Mouse (Mus musculus) gastrocnemius, adult 2 months (tissue): ENCODE data around the gene Crtc2. TPM values are rescaled to one million over a fixed set of nuclear protein-coding genes. Genes with fewer than 3 reads are reported as not detected.

Experiments
- DNase-seq: peaks from one replicate; pipeline ENCODE4 v3.0.0; 2022
- H3K27ac ChIP-seq: fragments of 200-600 bp; 2 replicates; pipeline ENCODE4 v1.8.1; 2022; ENCODE audit warnings: mild to moderate bottlenecking
- H3K4me3 ChIP-seq: fragments of 200-600 bp; 2 replicates; pipeline ENCODE4 v1.8.1; 2022; ENCODE audit warnings: mild to moderate bottlenecking, moderate library complexity
- CTCF ChIP-seq: fragments of 200-600 bp; IDR thresholded peaks from 2 replicates; pipeline ENCODE4 v1.8.1; 2022; ENCODE audit warnings: antibody characterized with exemption, mild to moderate bottlenecking, moderate library complexity
- intact Hi-C: fragments of 180-260 bp; cut with DNase I; formaldehyde crosslinking; loops from one replicate; pipeline ENCODE4 v1.15.1; 2025
- total RNA-seq, 2 experiments: library from RNA; stranded (reverse); gene quantifications; 2 replicates each; pipeline ENCODE4 v1.2.3; 2021

The Crtc2 gene
- total RNA-seq, 2 experiments from 2014 or later: 16.8 to 17.3 TPM

DNA sequence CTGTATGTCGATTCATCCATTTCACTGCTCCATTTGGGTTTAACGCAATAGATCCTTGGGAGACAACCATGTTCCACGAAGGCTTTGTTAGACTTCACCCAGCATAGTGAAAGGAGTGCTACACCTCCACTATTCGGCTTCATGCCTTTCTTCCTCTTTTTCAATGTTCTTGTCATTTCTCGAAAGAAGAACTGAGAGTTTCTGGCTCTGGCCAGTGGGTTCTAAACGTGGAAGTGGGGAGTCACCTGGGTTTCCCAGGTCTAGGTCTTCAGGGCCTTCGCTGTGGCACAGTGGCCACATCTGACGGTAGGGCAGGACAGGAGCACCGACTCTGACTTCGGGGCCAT lies 10.7 kb downstream of the Crtc2 start:
- Histone ChIP-seq H3K4me3 (peak overlapping the region; percentile 98), H3K27ac (peak overlapping the region; percentile 100)
- DNase-seq: no peak
- intact Hi-C loops: loop anchor here (5.0 to 10.0 kb wide), 2 partner anchors 50 to 108 kb away; partner anchors contain the start of genes Rab13 and Rps27
- TF ChIP-seq CTCF: no peak

DNA sequence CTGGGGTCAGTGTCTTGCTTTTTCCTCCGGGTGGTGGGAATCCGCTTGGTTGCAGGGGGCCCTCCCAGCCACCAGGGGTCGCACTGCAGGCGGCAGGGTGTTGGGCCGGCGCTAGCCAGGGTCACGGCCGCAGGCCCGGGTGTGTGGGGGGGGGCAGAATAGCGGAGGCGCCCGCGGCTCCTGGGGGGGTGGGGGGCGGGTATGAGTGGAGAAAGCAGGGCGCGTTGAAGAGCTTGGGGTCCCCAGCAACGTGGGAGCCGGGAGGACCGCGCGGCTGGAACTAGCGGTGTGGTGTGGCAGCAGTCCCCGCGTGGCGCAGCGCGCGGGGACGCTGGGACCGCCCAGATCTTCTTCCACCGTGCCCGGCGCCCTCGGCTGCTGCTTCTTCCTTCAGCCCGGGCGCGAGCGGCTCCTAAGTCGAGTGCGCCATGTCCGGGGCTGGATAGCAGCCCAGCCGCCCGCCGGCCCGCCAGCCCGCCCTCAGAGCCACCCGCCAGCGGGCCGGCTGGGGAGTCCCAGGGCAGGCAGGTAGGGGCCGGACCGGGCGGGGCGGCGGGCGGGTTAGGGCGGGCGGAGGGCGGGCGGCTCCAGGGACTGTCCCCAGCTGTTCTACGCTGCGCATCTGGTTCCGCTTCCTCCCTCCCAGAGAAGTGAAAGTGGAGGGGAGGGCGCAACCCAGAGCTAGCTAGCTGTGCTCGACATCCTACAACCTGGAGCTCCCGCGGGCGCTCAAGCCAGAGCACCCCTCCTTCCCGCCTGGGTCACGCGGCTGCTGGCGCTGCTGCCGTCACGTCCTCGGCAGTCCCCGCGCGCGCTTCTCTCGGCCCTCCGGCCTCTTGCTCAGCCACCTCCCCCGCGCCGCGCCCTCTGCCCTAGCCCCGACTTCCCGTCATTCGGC lies 11.3 kb downstream of the Crtc2 start, which contains the start of gene Dennd4b:
Gene Dennd4b (plus strand): TSS at position 152 of the 898 bp plus-strand sequence.
- TF ChIP-seq CTCF: no peak; the same call in none of the 2 replicates
- Histone ChIP-seq H3K27ac (peak within 1 kb of the TSS; percentile 100), H3K4me3 (peak within 1 kb of the TSS; percentile 98)
- intact Hi-C loops: loop anchor here (5.0 to 10.0 kb wide), 2 partner anchors 50 to 107 kb away; partner anchors contain the start of genes Rab13 and Rps27
- DNase-seq: peak; percentile 97

DNA sequence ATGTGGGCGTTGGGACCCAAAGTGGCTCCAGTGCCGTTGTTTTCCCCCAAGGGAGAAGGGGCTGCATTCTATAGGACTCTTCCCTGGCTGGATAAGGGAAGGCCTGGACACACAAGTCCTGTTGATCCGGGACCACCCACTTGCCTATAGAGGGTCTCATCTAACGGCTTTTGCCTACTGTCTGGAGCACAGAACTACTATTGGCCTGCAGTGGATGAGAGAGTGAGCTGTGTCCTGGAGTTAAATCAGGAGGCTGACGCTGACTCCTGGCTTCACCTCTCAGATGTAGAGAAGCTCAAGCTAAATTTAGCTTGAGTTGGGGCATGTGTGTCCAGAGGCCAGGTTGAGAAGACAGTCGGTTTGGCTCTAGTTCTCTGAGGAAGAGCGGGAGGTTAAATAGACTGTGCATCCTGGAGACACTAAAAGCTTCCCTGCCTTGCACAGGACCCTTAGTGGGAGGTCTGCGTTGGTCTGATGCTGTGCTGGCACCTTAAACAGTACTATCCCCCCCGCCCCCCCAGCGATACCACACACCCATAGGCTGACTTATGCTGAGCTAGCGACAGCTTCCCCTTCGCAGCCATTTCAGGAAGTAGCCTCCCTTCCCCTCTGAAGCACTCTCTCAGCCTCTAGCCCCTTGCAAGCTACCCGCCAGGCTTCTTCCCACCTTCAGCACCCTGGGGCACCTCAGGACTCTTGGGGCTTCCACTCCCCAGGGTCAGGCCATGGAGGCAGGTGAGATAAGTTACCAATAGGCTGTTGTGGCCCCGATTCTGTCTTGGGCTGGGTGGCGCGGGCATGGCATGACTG lies 12.2 kb downstream of the Crtc2 start:
- Histone ChIP-seq H3K4me3 (peak overlapping the region; percentile 98), H3K27ac (peak overlapping the region; percentile 100)
- intact Hi-C loops: loop anchor here (5.0 to 10.0 kb wide), 2 partner anchors 51 to 106 kb away; partner anchors contain the start of genes Rab13 and Rps27
- DNase-seq: peak; percentile 84
- no peak for TF ChIP-seq CTCF

DNA sequence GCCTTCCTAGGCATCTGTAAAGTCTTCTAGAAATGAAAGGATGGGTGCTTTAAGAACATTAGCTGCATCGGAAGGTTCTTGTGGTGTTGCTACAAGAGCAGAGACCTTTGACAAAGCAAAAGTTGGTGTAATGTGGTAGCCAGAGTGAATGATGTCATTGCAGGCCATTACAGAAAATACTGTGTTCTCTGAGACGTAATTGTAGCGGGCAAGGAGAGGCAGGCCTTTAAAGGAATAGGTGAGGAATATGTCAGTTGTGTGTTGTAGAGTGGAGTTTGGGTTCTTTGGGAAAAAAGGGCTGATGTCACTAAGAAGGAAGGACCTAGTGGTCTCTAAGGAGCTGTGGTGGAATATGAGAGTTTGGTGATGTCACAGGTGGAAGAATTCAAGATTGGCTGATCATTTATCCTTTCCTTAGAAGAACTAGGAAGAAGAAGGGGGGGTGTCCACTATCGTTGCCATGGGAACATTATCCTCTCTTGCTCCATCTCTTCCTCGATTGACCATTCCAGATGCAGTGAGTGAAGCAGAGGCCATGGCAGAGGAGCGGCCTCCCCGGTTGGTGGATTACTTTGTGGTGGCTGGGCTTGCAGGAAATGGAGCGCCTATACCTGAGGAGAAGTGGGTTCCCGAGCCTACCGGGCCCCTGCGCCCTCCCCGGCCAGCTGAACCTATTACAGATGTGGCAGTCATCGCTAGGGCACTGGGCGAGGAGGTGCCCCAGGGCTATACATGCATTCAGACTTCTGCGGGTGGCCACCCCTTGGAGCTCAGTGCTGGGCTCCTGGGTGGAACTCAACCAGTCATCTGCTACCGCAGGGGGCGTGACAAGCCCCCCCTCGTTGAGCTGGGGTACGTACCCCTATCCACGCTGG lies 13.2 kb downstream of the Crtc2 start:
- Histone ChIP-seq H3K4me3 (peak overlapping the region; percentile 98), H3K27ac (peak overlapping the region; percentile 100)
- TF ChIP-seq CTCF: no peak
- intact Hi-C loops: loop anchor here (5.0 to 10.0 kb wide), 2 partner anchors 52 to 105 kb away; partner anchors contain the start of genes Rab13 and Rps27
- no peak for DNase-seq

DNA sequence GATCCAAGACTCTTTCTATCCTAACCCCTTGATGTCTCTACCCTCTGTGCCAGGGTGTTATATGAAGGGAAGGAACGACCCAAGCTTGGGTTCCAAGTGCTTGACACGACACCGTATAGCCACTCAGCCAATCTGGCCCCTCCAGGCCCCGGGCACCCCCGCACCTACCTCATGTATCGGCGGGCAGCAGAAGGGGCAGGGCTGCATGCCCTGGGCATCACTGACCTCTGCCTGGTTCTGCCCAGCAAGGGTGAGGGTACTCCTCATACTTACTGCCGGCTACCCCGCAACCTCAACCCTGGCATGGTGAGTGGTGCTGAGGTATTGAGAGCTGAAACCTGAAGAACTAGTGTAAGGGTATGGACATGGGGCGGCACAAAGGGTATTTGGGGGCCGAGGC lies 14.2 kb downstream of the Crtc2 start:
- intact Hi-C loops: loop anchor here (5.0 to 10.0 kb wide), 2 partner anchors 53 to 104 kb away; partner anchors contain the start of genes Rab13 and Rps27
- Histone ChIP-seq H3K4me3 (no peak overlapping the region), H3K27ac (peak overlapping the region; percentile 100; the same call in 1 of the 2 replicates)
- DNase-seq: no peak
- TF ChIP-seq CTCF: no peak

DNA sequence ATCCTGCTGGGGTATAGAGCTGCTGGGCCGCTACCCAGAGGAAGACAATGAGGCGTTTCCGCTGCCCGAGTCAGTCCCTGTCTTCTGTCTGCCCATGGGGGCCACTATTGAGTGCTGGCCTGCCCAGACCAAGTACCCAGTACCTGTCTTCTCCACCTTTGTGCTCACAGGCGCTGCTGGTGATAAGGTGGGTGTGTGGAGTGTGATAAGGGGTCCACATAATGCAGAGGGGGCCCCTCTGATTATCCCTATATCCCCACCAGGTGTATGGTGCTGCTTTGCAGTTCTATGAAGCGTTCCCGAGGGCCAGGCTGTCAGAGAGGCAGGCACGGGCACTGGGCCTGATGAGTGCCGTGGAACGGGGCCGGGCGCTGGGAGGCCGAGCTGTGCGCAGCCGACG lies 15.0 kb downstream of the Crtc2 start:
- no peak for TF ChIP-seq CTCF
- no peak for DNase-seq
- no peak overlapping the region for H3K27ac ChIP-seq
- intact Hi-C loops: loop anchor here (5.0 to 10.0 kb wide), 2 partner anchors 54 to 103 kb away; partner anchors contain the start of genes Rab13 and Rps27
- H3K4me3 ChIP-seq: no peak overlapping the region

DNA sequence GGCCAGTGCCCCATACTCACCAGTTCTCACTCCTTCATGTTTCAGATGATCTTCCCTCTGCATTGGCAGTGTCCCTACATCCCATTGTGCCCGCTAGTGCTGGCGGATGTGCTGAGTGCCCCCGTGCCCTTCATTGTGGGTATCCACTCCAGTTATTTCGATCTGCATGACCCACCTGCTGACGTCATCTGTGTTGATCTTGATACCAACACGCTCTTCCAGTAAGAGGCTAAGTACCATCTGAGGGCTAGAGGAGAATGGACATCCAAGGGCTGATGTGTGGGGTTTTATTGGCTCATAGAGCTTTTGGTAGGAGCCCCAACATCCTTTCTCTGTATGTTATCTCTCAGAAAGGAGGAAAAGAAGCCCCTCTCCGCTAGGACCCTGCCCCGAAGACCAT lies 16.8 kb downstream of the Crtc2 start:
- no peak for TF ChIP-seq CTCF
- intact Hi-C loops: no loop called here
- no peak overlapping the region for H3K27ac ChIP-seq
- no peak for DNase-seq
- no peak overlapping the region for H3K4me3 ChIP-seq

DNA sequence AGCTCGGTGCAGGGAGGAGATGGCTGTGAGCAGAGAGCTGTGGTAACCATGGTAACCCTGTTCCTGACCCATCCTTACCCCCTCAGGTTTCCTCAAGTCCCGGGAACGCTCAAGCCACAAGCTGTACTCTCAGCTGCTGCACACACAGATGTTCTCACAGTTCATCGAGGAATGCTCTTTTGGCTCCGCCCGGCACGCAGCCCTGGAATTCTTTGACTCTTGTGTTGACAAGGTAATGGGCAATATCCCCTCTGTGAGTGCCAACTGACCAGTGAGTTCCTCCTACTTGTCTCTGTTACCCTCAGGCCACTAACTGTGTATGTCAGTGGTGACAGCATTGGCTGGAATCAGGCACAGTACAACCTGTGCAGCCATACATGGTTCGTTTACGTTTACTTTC lies 18.2 kb downstream of the Crtc2 start:
- TF ChIP-seq CTCF: no peak
- no peak overlapping the region for H3K4me3 ChIP-seq
- intact Hi-C loops: no loop called here

DNA sequence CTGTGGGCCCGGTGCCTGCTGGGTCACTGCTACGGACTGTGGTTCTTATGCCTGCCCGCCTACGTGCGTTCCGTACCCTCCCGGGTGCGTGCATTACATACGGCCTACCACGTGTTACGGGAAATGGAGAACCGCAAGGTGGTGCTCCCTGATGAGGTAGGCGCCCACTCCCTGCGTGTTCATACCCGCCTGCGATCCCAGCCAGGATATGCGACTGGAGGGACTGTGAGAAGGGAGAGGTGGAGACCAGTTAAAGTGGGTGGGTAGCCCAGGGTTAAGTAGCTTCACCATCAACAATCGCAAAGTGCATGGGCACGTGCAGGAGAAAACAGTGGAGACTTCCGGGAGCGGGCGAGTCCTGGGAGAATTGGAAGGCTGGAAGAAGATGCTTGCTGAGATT lies 19.9 kb downstream of the Crtc2 start:
- intact Hi-C loops: no loop called here
- Histone ChIP-seq H3K4me3 (no peak overlapping the region), H3K27ac (no peak overlapping the region)
- DNase-seq: no peak
- TF ChIP-seq CTCF: no peak

More for the DNA sequence above, 18.2 kb downstream of the Crtc2 start:
- DNase-seq: no peak
- H3K27ac ChIP-seq: no peak overlapping the region

DNA sequence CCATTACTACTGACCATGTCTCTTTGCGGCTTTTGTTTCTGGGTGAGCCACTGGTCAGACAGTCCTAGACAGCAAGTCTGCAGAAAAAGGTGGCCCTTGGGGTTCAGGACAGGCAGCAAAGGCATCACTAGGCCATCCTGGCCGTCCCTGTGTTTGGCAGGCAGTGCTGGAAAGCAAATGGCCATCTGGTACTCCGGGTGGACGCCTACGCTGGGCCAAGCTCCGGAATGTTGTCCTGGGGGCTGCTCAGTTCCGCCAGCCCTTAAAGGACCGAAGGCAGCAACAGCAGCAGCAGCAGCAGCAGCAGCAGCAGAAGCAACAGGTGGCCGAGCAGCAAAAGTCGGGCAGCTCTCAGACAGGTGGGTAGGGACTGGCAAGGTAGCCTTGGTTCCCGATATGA lies 21.3 kb downstream of the Crtc2 start:
- no peak for TF ChIP-seq CTCF
- intact Hi-C loops: no loop called here

DNA sequence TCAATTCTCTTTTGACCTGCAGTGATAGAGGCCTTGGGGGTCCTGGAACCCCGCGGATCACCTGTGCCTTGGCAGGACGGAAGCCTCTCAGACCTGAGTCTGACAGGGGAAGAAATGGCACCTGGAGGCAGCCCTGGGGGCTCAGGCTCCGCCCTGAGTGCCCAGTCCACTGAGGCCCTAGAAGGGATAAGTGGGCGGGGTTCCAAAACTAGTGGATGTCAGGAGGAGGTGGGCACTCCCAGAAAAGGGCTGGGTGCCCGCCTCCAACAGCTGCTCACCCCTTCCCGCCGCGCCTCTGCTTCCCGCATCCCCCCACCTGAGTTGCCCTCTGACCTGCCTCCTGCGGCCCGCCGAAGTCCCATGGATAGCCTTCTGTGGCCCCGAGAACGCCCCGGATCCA lies 22.9 kb downstream of the Crtc2 start:
- no peak overlapping the region for H3K4me3 ChIP-seq
- intact Hi-C loops: no loop called here
- no peak overlapping the region for H3K27ac ChIP-seq
- no peak for DNase-seq
- no peak for TF ChIP-seq CTCF

More for the DNA sequence above, 21.3 kb downstream of the Crtc2 start:
- DNase-seq: no peak
- Histone ChIP-seq H3K4me3 (no peak overlapping the region), H3K27ac (no peak overlapping the region)

DNA sequence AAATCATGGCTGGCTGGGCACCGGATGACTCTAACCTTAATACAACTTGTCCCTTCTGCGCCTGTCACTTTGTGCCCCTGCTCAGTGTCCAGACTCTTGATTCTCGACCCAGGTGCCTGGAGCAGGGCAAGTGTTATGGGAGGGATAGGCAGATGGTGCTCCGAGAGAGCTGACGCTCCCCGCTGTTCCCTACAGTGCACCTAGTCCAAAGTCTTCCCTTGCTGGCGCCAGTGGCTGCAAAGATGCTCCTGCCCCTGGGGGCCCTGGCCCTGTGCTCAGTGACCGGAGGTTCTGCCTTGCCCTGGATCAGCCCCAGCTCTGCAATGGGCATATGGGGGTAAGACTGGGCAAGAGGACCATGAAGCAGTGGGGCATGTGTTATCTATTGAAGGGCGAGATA lies 23.8 kb downstream of the Crtc2 start:
- no peak for TF ChIP-seq CTCF
- intact Hi-C loops: no loop called here
- H3K27ac ChIP-seq: no peak overlapping the region
- DNase-seq: no peak
- no peak overlapping the region for H3K4me3 ChIP-seq
